Mouse (Mus musculus): ENCODE measurements at regions not wholly inside any gene's neighbourhood (a gene's known extent, or its start where the extent isn't known, plus 50 kb on each side); places are given as distances from the start of the nearest gene placed in this dataset.

DNA sequence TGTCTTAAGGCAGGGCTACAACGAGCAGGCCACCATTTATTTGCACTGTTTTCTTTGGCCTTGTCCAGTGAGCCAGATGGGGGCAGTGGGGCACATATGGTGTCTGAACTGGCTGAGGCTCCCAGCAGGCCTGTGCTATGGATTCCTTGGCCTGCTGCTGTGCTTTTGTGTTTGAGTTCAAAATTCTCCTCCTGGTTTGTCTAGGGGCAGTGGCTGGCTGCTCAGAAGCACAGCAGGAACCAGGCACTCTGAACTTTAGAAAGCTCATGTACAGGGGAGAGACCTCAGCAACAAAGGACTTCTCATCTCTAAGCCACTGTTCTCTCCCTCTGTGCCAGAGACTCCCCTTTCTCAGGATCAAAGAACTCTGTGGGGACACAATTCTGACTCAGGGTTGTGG lies 370.9 kb downstream of the Bckdhb start:
- no peak for DNase-seq (ENCODE audit: low read depth, low spot score)

DNA sequence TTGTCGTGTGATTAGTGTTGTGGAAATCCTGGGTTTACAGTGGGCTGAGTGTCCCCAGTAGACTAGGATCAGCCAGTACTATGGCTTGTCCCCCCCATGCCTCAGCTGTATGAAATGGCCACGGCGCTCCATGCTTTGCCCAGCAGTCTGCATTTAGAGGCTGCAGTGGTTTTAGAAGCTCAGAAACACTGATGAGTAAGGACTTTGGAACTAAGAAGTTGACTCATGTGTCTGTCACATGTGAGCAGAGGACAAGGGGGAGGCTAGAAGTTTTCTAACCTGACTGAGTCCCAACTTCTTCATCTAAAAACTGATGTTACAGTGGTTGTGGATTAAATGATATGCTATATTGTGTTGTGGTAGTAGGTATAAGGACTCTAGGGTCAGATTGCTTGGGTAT lies 371.5 kb downstream of the Bckdhb start:
- no peak for DNase-seq (ENCODE audit: low read depth, low spot score)

DNA sequence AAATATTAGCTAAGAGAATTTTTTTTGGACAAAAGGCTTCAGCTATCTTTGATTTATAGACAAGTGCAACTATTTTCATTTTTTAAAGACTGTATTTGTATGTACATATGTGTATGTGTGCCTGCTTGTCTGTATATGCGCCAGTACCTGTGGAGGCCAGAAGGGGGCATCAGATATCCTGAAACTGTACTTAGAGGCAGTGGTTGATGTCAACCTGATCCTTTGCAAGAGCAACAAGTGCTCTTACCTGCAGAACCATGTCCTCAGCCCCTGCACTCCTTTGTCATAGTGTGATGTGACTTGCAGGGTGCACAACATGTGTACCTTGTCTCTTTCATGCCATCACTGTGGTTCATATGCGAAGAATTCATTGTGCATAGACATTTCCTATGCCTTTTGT lies 379.5 kb downstream of the Bckdhb start:
- peak; percentile 15 for DNase-seq (ENCODE audit: low read depth, low spot score)

DNA sequence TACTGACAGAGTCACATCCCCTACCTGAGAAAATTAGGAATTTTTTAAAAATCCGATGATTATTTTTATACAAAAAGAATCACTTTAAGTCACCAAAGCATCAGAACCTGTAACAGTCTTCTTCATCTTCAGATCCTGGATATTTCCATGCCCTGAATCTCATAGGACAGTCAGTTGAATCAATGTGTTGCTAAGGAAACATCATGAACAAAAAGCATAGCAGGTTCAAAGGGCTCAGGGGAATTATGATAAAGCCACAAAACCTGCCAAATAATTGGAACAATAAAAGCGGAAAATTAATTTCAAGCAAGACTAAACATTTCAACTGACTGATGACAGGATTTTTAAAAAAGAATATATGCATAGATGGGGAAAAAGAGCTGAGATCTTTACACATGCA lies 393.9 kb downstream of the Bckdhb start:
- DNase-seq (ENCODE audit: low read depth, low spot score), result no peak

DNA sequence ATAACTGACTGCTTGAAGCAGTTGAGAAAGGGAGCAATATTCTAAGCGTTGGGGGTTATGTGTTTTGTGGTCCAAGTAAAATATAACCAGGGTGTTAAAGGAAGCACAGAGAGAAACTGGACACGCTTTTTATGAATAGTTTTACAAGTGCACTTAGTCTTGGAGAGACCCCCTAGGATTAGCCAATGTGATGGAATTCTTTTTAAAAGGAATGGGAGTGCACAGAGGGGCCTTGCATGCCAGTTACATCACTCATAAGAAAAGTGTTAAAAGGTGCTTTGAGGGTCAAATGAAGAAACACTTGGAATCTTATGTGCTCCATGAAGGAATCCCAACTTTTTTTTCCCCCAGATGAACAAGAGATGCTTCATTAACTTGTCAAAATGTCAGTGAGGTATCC lies 394.4 kb downstream of the Bckdhb start:
- DNase-seq (ENCODE audit: low read depth, low spot score), result no peak

DNA sequence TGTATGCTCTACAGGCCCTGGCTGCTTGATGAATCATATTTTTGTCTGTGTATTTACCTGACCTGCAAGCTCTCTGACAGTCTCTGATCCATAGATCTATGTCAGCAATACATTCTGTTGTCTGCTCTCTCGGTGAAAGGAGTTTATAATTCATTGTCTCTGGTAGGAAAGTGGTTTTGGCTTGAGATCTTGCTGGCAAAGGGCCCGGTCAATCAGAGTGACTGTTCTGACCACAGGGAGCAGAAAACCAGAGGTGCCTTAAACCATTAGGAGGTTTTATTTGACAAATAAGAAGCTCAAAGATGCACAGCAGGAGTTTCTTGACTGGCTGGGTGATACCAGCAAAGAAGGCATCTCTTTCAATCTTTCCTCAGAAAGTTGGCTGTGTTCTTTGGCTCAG lies 398.2 kb downstream of the Bckdhb start:
- DNase-seq (ENCODE audit: low read depth, low spot score), result no peak

DNA sequence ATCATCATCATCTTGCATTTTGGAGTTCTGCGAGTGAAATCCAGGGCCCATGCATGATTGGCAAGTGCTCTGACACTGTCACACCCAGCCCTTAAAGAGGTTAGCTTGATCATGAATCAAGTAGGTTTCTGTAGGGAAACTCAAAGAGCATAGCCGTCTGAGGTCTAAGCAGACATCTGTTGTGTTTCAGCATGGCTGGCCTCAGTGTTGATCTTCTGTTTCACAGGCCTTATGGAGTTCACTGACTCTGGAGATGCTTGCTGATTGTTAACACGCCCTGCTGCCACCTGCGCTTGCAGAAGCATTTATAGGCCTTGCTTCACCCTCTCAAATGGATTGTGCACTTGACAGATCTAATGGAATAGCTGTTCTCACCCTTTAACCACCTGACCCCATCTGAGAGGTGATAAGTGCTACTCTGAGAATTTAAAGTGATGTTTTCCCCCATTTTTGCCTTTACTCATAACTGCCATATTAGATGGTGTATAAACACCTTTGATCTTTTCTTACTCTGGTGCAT lies 406.2 kb downstream of the Bckdhb start:
- DNase-seq (ENCODE audit: low read depth, low spot score), result no peak

DNA sequence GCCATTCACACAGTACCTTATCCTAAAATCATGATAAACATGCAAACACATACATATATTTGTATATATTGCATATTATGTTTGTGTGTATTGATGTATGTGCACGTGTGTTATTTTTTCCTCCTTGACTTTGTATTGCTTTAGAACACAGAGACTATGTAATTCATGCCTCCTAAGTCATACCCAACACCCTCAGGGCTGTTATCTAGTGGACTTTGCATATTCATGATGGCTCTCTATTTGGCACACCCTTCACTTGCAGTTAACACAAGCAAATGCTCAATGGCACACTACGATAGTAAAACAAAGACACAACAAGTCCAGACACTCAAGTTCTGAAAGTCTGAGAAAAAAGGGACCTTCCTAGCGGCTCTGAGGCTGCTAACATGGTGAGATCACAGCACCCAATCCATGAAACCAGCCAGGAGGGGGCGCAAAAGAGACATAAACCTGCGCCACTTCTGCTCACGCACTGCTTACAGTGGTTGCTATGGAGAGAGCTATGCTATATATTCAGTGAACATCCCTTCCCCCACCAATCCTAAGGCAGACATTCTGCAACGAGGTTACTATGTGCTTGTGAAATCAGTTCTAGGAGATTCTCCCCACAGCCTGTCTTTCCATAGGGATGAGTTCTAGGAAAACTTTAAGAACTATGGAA lies 418.6 kb downstream of the Bckdhb start:
- peak; percentile 64 for DNase-seq (ENCODE audit: low read depth, low spot score)

DNA sequence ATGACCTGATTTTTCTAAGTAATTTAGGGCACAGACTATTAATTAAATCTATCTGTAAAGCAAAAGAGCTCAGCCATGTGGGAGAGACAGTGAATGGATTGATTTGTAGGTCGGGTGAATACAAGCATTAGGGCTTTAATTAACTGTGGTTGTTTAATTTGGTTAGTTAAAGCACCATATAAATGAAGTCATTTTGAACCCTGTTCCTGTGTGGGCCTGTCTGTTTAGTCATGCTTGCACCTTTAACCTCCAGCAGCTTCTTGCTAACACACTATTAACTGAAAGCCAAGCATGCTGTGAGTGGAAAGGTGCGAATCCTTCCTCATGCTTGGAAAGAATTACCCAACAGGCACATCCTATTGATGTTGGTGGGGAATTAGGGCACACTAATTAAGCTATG lies 425.3 kb downstream of the Bckdhb start:
- DNase-seq (ENCODE audit: low read depth, low spot score), result no peak

DNA sequence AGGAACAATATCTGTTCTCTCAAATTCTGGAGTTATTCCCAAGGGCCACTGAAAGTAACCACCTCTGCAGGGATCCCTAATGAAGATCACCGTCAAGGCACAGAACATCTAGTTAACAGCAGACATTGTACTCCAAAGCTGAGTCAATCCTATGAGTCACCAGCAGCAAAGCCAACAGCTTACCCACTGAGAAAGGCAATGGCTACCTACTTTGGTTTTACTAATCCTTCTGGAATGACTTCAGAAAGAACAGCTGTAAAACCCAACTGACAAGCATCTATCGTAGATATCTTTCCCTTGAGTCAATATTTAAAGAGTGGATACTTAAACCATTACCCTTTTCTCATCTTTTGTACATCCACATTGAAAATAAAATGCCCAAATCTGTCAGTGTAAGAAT lies 429.5 kb downstream of the Bckdhb start:
- no peak for DNase-seq (ENCODE audit: low read depth, low spot score)

DNA sequence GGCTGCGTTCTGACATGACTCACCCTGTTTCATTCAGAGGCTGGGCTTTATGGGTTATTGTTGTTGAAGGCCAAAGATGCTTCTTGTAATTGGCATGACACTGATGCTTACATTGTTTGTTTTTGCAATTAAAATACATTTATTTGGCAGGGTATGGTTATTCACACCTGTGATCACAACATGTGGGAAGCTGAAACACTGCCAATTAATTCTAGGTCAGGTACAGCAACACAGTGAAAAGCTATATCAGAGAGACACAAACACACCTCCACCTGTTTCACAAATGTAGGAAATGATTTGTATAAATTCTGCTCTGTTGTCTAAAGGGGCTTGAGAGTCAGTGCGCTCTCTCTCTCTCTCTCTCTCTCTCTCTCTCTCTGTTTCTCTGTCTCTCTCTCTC lies 431.2 kb downstream of the Bckdhb start:
- DNase-seq (ENCODE audit: low read depth, low spot score), result no peak

DNA sequence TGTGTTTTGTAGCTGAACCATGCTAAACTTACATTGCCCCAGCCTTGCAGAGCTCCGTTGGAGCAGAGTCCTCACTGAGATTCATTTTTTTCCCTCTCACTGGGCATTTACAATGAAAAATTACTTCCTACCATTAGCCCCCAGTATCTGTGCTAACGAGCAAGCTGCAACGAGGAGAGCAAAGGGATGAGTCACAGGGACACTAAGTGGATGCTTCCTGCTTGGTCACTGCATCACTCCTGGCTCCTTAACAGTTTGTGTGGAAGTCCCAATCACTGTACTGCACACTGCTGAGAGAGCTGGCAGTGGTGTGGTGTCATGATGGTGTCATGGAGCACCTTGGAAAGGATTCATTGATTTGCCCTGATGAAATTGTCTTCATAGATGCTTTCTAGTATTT lies 434.9 kb downstream of the Bckdhb start:
- DNase-seq (ENCODE audit: low read depth, low spot score), result no peak

DNA sequence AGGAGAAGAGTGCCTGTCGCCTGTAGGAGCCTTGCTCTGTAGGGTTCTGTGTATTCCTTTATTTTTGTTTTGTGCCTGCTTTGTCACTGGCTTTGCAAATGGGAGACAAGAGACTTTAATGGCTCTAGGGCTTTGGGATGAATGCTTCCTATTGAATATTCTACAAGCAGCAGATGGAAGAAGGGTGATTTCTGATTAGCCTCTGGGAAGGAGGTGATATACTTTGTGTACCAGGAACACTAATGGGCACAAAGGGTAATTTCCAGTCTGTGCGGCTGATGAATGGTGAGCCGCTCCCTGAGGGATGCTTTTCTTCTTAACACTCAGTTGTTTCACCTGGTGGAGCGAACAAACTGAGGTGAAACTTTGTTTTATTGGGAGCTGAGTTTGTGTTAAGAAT lies 435.5 kb downstream of the Bckdhb start:
- no peak for DNase-seq (ENCODE audit: low read depth, low spot score)

DNA sequence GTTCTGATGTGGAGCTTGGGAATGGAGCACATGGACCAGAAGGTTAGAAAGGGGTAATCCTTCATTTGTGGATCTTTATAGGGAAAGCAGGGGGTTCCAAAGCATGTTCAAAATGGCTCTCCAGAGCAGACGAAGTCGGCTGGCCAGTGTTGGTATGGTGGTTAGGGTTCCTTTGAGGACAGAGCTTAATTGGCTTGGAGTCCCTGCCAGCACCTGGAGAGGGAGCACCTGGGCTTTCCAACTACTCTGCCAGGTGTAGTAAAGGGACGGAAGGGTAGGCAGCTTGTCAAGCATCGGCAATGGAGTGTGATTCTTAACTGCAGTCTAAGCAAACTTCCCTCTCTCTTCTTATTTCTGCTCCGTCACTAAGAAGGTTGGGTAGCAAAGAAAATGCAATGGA lies 438.5 kb downstream of the Bckdhb start:
- no peak for DNase-seq (ENCODE audit: low read depth, low spot score)

DNA sequence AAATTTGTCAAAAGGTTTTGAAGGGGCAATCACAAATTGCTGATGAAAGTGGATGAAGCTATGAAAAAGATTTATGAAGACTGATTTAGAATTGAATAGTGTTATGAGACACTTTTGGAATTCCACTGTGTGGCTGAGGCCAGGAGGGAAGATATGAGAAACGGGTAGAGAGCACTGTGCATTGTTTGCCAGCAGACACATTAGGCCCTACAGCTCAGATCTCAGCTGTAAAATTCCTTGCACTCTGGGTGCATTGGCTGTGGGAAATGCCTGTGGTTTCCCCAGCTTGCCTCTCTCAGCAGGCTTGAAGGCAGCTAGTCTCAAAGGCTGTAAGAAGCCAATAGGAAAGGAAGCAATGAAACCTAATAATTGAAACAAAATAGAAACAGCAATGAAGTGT lies 444.3 kb downstream of the Bckdhb start:
- DNase-seq (ENCODE audit: low read depth, low spot score), result no peak

DNA sequence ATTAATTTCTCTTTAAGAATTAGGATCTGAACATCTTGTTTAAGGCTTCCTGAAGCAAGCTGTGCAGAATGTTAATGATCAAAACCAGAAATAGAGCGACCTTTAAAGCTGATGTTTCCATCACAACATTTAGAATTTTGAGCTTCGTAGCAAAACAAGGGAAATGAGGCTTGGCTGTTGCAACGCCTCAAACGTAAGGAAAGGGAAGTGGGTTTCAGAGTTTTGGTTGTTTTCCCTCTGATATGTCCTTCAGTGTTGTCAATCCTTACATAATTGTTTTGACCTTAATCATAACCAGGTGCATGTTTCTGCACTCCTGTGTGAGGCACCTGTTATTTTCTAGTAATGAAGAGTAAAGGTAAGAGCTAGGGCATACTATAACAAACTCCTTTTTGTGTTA lies 445.3 kb downstream of the Bckdhb start:
- DNase-seq (ENCODE audit: low read depth, low spot score), result no peak

DNA sequence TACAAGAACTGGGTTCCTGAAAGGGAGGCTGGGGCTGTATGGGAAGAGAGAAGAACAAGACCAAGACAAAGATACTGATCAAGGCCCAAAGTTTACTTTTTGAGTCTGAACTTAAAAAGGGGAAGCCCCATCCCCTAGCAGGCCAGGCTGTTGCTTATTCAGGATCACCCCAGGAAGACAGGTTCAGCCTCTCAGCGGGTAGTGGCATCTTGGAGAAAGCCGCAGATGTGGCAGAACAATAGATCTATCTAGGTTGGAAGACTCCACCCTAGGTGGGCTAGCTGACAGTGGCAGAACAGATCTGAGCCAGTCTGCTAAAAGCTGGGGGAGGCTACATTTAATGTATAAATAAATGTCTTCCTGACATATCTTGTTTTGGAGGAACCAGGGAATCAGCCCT lies 450.8 kb downstream of the Bckdhb start:
- no peak for DNase-seq (ENCODE audit: low read depth, low spot score)

DNA sequence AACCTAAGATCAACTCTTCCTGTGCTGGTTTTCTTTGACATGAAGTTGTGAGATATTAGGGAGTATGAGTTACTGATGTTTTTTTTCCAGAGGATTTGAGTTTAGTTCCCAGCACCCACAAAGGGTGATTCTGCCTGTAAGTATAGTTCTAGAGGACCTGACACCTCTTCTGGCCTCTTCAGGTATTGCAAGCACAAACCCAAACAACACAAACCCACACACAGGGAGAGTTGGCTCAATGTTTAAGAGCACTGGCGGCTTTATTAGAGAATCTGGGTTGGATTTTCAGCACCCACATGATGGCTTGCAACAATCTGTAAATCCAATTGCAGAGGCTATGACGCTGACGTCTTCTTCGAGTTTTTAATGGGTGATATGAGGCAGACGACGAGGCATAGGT lies 451.7 kb downstream of the Bckdhb start:
- DNase-seq (ENCODE audit: low read depth, low spot score), result no peak

DNA sequence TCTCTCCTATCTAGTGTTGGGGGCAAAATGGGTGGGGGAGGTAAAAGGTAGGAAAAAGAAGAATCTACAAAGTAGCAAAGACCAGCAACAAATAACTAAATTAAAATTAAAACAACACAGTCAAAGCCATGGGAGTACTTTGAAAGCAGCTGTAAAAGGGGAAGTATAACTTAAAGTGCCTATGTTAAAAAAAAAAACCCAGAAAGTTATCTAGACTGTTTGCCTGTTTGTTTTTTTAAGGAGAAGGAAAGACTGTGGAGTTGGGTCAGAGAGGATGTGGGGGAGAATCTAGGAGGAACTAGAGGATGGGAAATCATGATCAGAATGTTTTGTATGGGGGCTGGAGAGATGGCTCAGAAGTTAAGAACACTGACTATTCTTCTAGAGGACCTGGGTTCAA lies 457.0 kb downstream of the Bckdhb start:
- no peak for DNase-seq (ENCODE audit: low read depth, low spot score)

DNA sequence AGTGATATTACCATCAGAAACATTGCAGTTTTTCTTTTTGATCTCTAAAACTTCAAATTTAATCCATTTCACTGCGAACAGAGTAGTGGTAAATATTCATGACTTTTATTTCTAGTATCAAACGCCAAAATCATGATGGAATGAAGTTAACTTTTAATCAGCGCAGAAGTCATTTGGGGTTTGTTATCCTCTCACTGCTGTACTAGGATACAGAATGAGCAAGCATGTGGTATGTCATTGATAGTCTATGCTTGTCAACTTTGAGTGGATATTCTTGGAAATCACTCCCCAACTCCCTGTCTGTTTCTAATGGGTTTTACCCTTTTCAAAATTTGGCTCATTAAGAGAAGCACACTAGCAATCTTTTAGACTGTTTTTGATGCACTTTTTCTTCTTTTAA lies 464.9 kb downstream of the Bckdhb start:
- DNase-seq (ENCODE audit: low read depth, low spot score), result no peak

DNA sequence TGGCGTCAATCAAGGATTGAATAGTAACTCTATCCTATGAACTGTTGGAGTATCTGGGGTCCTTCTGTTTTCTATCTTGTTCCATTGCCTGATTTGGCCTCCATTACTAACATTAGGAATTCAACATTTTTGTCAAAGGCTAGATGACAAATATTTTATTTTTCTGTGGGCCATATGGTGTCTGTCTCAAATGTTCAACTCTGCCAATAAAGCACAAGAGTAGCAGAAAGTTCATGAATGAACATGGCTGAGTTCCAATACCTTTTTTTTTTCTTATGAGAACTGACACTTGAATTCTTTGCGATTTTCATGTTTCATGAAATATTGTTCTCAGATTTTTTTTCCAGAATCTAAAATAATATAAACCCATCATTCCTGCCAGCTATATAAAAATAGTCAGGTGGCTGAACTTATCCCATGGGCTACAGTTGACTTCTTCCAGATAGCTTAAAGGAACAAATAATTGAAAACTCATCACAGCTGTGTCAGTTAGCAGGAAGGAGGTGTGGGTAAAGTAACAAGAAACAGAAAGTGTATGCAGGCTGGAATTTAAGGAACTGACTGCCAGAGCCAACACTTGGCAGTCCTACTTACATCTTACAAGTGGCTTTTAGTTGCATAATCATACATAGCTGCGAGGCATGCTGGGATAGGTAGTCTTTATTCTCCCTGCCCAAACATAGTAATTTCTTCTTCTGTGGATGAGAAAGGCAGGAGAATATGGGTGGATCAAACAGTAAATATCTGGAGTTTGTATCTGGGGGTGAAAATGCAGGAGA lies 469.8 kb downstream of the Bckdhb start:
- no peak for DNase-seq (ENCODE audit: low read depth, low spot score)

DNA sequence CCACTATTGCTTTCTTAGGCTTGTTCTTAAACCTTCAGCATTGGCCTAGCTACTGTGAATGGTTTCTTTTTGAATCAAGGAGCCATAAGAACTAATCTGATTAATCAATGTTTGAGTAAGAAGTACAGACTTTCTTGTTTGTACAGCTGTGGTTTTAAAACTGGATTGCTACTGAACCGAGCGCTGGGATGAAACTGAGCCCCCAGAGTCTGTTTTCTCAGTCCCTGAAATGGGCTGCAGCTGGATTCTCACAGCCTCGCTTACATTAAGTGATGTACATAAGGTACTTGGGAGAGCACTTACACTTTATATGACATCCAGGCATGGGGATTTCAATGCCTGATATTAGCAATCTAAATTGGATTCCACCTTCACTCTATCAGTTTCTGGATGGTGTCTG lies 474.5 kb downstream of the Bckdhb start:
- no peak for DNase-seq (ENCODE audit: low read depth, low spot score)

All from CD4-positive, CD25-positive, alpha-beta regulatory T cell, adult 2 months (primary cell).